Mouse (Mus musculus): ENCODE measurements around the gene Stk17b. TPM values are rescaled to one million over a fixed set of nuclear protein-coding genes. Genes with fewer than 3 reads are reported as not detected.

Stk17b gene
- polyA plus RNA-seq, 1 experiment from 2014 or later = 6.1 TPM

DNA sequence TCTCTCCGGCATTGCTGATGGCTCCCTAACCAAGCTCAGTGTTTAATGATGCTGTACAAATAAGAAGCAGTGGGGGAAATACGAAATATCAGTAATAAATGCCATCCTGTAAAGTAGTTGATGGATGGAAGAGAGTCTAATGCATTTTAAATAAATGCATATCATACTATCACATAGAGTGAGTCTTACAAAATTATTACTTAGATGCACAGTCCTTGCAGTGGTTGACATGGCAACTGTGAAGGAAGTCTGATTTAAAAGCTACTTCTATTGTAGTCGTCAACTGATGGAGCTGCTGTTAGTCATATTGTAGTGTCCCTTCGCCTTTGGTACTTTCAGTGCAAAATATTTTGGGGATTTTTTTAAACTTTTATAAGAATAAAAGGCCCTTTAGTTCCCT is 26.9 kb upstream of the Stk17b start:
- ATAC-seq (ENCODE audit: low FRiP score) = peak; percentile 50; the same call in 1 of the 2 replicates
- H3K9me3 ChIP-seq (replicated peaks) = no peaks in the 10 kb centered on the region
- peaks cover 6% of the 10 kb centered on the region for H3K36me3 ChIP-seq
- H3K9ac ChIP-seq (replicated peaks) = no peak overlapping the region
- no peak overlapping the region for H3K4me2 ChIP-seq
- no peak overlapping the region for H3K4me3 ChIP-seq (replicated peaks)
- H3K27me3 ChIP-seq (replicated peaks) = no peaks in the 10 kb centered on the region
- WGBS = 72% methylated on average over 4 of the region's 4 CpGs
- no peak overlapping the region for H3K27ac ChIP-seq (replicated peaks)
- no peaks in the 10 kb centered on the region for H3K4me1 ChIP-seq

DNA sequence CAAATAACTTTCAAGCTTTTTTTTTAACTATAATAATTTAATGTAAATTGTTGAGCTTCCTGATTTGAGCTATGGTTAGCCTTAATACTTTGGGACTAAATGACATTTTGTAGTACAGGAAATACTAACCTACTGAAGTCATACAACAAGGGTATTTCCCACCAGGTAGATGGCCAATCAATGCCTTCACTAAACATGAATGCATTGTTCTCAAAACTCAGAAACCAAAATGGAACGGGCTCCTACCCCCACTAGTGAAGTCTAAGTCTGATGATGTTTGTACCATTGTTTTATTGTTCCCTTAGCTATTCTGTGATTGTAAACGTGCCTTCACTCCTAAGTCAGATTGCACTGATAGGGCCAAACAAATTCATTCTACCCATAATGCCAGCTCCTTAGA is 23.2 kb upstream of the Stk17b start:
- Histone ChIP-seq H3K27ac (replicated peaks) (no peak overlapping the region), H3K9me3 (replicated peaks) (no peaks in the 10 kb centered on the region), H3K9ac (replicated peaks) (no peak overlapping the region), H3K4me1 (no peaks in the 10 kb centered on the region), H3K36me3 (peaks cover 5% of the 10 kb centered on the region), H3K4me2 (no peak overlapping the region), H3K4me3 (replicated peaks) (no peak overlapping the region), H3K27me3 (replicated peaks) (no peaks in the 10 kb centered on the region)
- 74% methylated on average over 2 of the region's 2 CpGs for WGBS
- no peak for ATAC-seq (ENCODE audit: low FRiP score)

DNA sequence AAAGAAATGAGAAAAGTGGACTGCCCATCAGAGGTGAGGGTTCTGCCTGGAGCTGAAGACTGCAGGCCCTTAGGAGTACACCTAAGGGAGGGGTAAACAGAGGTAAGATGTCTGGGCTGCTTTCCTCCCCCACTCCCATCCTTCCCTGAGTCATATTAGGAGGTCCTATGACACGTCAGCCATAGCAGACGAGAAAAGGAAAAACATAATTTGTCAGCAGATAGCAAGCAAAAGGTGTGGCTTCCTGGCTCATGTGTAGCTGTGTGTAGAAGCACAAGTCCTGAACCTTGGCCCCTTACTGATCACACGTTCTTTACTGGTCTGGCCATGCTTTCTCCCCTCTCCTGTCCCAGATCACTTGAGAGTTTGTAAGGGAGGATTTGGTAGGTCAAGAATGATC is 12.8 kb upstream of the Stk17b start:
- Histone ChIP-seq H3K9me3 (replicated peaks) (no peaks in the 10 kb centered on the region), H3K4me2 (no peak overlapping the region), H3K27me3 (replicated peaks) (no peaks in the 10 kb centered on the region), H3K4me1 (no peaks in the 10 kb centered on the region), H3K9ac (replicated peaks) (no peak overlapping the region), H3K27ac (replicated peaks) (no peak overlapping the region), H3K36me3 (no peaks in the 10 kb centered on the region), H3K4me3 (replicated peaks) (no peak overlapping the region)
- no peak for ATAC-seq (ENCODE audit: low FRiP score)
- 88% methylated on average over 3 of the region's 3 CpGs for WGBS

DNA sequence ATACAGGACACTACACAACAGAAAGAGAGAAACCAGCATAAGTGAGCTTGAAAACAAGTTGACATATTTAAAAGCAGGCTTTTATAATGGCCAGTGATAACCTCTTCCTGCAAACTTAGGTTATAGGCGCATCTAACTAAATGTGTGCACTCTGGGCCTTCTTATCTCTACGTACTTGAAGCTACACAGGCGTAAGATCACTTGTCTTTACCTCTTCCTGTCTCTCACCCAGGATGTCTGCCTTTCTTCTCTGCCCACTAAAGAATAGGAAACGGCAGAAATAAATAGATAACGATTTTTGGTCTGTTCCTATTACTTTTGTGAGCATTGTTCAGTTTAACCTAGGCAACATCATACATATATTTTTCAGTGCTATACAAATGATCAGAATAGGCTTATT is 12.1 kb upstream of the Stk17b start:
- H3K9me3 ChIP-seq (replicated peaks) = no peaks in the 10 kb centered on the region
- H3K4me1 ChIP-seq = no peaks in the 10 kb centered on the region
- H3K4me2 ChIP-seq = no peak overlapping the region
- no peak overlapping the region for H3K27ac ChIP-seq (replicated peaks)
- H3K9ac ChIP-seq (replicated peaks) = no peak overlapping the region
- H3K4me3 ChIP-seq (replicated peaks) = no peak overlapping the region
- no peaks in the 10 kb centered on the region for H3K36me3 ChIP-seq
- no peak for ATAC-seq (ENCODE audit: low FRiP score)
- 91% methylated on average over 5 of the region's 5 CpGs for WGBS
- no peaks in the 10 kb centered on the region for H3K27me3 ChIP-seq (replicated peaks)

DNA sequence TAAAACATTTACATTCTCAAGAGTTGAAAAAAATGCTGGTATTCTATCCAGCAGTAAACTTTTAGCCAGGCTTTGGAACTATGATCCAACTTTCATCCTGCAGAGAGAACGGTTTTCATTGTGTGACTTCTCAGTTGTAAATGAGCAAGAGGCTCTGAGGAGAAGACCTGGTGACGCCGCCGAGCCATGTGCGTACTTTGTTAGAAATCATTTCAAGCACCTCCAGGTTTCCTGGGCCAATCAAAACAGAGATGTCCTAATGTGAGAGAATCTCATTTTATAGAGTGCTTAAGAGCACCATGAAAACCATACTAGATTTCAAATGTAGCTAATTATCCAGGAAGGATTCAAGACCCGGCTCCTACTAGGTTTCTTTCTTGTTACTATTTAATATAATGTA is 11.2 kb upstream of the Stk17b start:
- Histone ChIP-seq H3K27ac (replicated peaks) (no peak overlapping the region), H3K4me3 (replicated peaks) (no peak overlapping the region), H3K27me3 (replicated peaks) (no peaks in the 10 kb centered on the region), H3K4me1 (no peaks in the 10 kb centered on the region), H3K36me3 (no peaks in the 10 kb centered on the region), H3K9ac (replicated peaks) (no peak overlapping the region), H3K9me3 (replicated peaks) (no peaks in the 10 kb centered on the region), H3K4me2 (no peak overlapping the region)
- ATAC-seq (ENCODE audit: low FRiP score) = no peak
- WGBS = 86% methylated on average over 6 of the region's 6 CpGs

DNA sequence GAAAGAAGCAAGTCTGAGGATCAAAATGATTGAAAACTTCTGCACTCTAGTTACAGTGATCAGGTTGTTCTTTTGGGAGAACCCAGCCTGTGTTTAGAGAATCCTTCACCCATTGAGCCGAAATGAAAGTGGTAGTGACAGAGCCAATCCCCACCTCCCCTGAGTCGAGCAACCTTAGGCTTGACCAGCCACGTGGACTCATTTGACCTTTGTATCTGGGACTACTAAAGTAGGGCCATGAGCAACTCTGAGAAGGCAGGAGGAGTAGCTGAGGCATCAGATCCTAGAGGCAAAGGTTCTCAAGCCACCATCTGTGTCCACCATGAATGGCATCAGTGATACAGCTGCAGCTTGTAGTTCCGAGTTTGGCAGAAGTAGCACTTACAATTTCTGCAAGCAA is 10.6 kb upstream of the Stk17b start:
- Histone ChIP-seq H3K27ac (replicated peaks) (no peak overlapping the region), H3K9me3 (replicated peaks) (no peaks in the 10 kb centered on the region), H3K27me3 (replicated peaks) (no peaks in the 10 kb centered on the region), H3K4me3 (replicated peaks) (no peak overlapping the region), H3K4me1 (no peaks in the 10 kb centered on the region), H3K4me2 (no peak overlapping the region), H3K36me3 (no peaks in the 10 kb centered on the region), H3K9ac (replicated peaks) (no peak overlapping the region)
- ATAC-seq (ENCODE audit: low FRiP score) = no peak
- 85% methylated on average over 4 of the region's 4 CpGs for WGBS

DNA sequence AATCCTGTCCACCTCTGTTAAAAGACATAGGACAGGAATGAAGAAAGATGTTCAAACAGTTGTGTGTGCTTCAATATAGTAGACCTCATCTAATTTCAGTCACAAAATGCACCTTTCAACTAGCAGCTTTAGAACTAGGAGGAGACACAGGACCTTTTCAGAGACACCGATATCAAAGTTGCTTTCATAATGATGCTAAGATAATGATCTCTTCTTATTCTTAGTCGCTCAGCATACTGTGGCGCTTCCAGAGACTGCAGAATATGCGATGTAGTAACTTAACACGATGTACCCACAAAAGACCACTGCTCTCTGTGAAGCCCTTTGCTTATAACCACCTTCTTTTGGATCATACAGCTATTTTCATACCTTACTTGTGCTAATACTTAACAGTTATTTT is 10.1 kb upstream of the Stk17b start:
- Histone ChIP-seq H3K4me3 (replicated peaks) (no peak overlapping the region), H3K9me3 (replicated peaks) (no peaks in the 10 kb centered on the region), H3K9ac (replicated peaks) (no peak overlapping the region), H3K4me1 (no peaks in the 10 kb centered on the region), H3K27ac (replicated peaks) (no peak overlapping the region), H3K36me3 (no peaks in the 10 kb centered on the region), H3K27me3 (replicated peaks) (no peaks in the 10 kb centered on the region), H3K4me2 (no peak overlapping the region)
- no peak for ATAC-seq (ENCODE audit: low FRiP score)
- WGBS = 92% methylated on average over 5 of the region's 5 CpGs

DNA sequence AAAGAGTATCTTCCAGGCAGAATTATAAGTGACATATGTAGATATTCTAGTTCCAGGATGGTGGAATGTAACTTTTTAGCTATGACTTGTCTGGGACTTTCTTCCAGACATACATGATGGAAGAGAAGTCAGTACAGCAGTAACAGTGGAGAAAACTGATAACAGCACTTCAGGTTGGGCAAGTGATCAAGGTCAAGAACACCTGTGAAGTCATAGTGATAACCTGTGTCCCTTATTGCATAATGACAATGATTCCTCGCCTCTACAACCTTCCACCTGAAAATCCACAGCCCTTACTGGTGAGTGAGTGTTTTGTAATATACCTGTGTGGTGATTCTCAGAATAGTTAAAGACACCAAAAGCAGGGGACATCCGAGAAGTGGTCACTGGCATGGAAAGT is 9.3 kb upstream of the Stk17b start:
- Histone ChIP-seq H3K4me1 (no peaks in the 10 kb centered on the region), H3K9ac (replicated peaks) (no peak overlapping the region), H3K36me3 (no peaks in the 10 kb centered on the region), H3K27me3 (replicated peaks) (no peaks in the 10 kb centered on the region), H3K27ac (replicated peaks) (no peak overlapping the region), H3K4me2 (no peak overlapping the region), H3K4me3 (replicated peaks) (no peak overlapping the region), H3K9me3 (replicated peaks) (no peaks in the 10 kb centered on the region)
- no peak for ATAC-seq (ENCODE audit: low FRiP score)
- WGBS = 84% methylated on average over 2 of the region's 2 CpGs

DNA sequence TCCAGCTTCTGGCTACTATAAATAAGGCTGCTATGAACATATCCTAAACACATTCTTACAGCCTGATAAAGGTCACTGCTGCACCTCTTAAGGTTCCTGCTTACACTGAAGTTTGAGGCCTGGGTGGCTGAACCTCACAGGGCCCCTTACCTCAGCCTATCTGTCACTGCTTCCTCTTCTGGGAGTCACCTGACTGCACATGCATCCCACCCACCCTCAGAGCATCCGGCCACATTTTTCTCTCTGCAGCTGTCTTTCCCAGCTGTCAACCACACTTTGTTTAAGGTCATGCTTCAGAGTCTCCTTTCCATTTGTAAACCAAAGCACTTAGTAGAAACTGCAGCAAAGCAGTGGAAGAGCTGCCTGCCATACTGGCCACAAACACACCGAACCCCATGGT is 6.3 kb upstream of the Stk17b start:
- 84% methylated on average over 2 of the region's 2 CpGs for WGBS
- Histone ChIP-seq H3K27me3 (replicated peaks) (no peaks in the 10 kb centered on the region), H3K4me3 (replicated peaks) (no peak overlapping the region), H3K4me1 (no peaks in the 10 kb centered on the region), H3K9ac (replicated peaks) (no peak overlapping the region), H3K36me3 (no peaks in the 10 kb centered on the region), H3K4me2 (no peak overlapping the region), H3K9me3 (replicated peaks) (no peaks in the 10 kb centered on the region), H3K27ac (replicated peaks) (no peak overlapping the region)
- no peak for ATAC-seq (ENCODE audit: low FRiP score)

DNA sequence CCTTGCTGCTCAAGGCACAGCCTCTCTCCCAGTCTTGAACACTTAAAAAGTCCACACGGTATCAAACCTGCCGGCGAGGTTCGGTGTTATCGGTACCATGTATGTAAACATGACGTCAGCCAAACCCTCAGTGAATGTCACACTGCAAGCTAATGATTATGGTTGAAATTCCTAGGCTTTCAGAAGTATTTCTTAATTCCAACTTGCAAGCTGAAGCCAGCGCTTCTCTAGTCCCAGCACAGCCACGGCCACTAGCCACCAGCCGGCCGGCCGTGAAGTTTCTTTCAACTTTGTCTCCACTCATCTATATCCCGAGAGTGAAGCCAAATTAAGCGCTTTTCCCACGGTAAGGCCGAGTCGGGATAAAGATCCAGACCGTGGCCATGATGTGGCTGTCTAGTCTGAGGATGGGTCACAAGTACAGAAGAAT is 718 bp downstream of the Stk17b start:
- H3K9ac ChIP-seq (replicated peaks) = peak overlapping the region; percentile 48
- H3K4me3 ChIP-seq (replicated peaks) = peak overlapping the region; percentile 75
- no peaks in the 10 kb centered on the region for H3K36me3 ChIP-seq
- ATAC-seq (ENCODE audit: low FRiP score) = peak; percentile 54
- peaks cover 8% of the 10 kb centered on the region for H3K4me1 ChIP-seq
- WGBS = under 1% methylated on average over 17 of the region's 17 CpGs
- peak overlapping the region; percentile 49; the same call in 1 of the 2 replicates for H3K27ac ChIP-seq (replicated peaks)
- no peaks in the 10 kb centered on the region for H3K27me3 ChIP-seq (replicated peaks)
- H3K4me2 ChIP-seq = peak overlapping the region; percentile 72
- H3K9me3 ChIP-seq (replicated peaks) = no peaks in the 10 kb centered on the region

DNA sequence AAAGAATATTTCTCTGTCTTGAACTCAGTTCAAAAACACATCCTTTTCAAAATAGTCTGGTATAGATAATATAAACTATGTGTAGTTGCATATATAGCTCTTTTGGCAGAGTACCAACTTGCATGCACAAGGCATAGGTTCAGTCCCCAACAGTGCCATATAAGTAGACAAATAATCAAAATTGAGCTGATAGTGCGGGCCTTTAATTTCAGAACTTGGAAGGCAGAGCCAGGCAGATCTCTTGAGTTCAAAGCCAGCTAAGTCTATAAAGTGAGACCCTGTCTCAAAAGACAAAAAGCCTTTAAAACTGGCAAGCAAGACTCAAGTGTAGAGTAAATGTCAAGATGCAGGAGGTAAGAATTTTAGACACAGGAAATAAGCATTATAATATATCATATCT is 2.1 kb downstream of the Stk17b start:
- Histone ChIP-seq H3K4me3 (replicated peaks) (no peak overlapping the region), H3K9ac (replicated peaks) (no peak overlapping the region), H3K9me3 (replicated peaks) (no peaks in the 10 kb centered on the region), H3K27me3 (replicated peaks) (no peaks in the 10 kb centered on the region), H3K27ac (replicated peaks) (no peak overlapping the region), H3K4me1 (peaks cover 8% of the 10 kb centered on the region), H3K36me3 (no peaks in the 10 kb centered on the region), H3K4me2 (no peak overlapping the region)
- 82% methylated on average over 1 of the region's 1 CpGs for WGBS
- no peak for ATAC-seq (ENCODE audit: low FRiP score)

DNA sequence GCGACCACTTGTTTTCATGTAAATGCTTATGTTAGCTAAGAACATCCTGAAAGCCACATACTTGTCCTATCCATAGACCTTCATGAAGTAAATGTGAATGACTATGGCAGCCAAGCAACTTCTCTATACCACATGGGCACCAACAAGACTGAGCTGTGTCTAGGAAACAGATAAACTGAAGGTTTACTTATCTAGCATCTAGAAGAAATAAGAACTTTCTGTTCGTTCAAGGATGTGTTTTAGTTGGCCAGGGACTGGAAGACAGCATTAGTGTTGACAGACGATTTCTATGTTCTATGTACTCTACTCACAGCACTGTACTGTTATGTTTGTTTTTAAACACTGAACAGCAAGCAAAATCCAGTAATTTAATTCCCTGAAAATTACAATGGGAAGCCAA is 2.9 kb downstream of the Stk17b start:
- Histone ChIP-seq H3K27ac (replicated peaks) (no peak overlapping the region), H3K9ac (replicated peaks) (no peak overlapping the region), H3K4me2 (no peak overlapping the region), H3K27me3 (replicated peaks) (no peaks in the 10 kb centered on the region), H3K4me3 (replicated peaks) (no peak overlapping the region), H3K36me3 (no peaks in the 10 kb centered on the region), H3K4me1 (peaks cover 8% of the 10 kb centered on the region), H3K9me3 (replicated peaks) (no peaks in the 10 kb centered on the region)
- 88% methylated on average over 3 of the region's 3 CpGs for WGBS
- no peak for ATAC-seq (ENCODE audit: low FRiP score)

DNA sequence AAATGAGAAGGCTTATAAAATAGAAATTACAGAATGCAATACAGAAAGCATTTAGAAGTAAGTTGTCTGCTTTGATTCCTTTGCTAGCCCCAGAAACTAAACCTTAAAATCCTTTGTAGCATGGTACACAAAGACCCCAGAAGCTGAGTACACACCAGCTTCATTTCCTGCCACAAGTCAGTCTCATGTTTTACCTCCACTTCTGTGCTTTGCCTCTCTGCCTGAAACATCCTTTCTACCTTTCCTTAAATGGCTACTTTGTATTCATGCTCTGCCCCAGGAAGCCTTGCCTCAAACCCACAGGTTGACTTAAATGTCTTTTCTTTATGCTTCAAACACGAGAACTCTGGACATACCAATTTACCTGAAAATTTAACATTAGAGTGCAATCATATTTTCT is 3.7 kb downstream of the Stk17b start:
- WGBS = 82% methylated on average over 1 of the region's 1 CpGs
- H3K4me1 ChIP-seq = peaks cover 8% of the 10 kb centered on the region
- no peak overlapping the region for H3K4me3 ChIP-seq (replicated peaks)
- H3K36me3 ChIP-seq = no peaks in the 10 kb centered on the region
- no peak overlapping the region for H3K27ac ChIP-seq (replicated peaks)
- no peaks in the 10 kb centered on the region for H3K9me3 ChIP-seq (replicated peaks)
- H3K4me2 ChIP-seq = no peak overlapping the region
- H3K9ac ChIP-seq (replicated peaks) = no peak overlapping the region
- no peak for ATAC-seq (ENCODE audit: low FRiP score)
- no peaks in the 10 kb centered on the region for H3K27me3 ChIP-seq (replicated peaks)

Data from neural tube, embryonic 15.5 days (tissue).